Mouse (Mus musculus): ENCODE measurements at regions not wholly inside any gene's neighbourhood (a gene's known extent, or its start where the extent isn't known, plus 50 kb on each side); places are given as distances from the start of the nearest gene placed in this dataset.

DNA sequence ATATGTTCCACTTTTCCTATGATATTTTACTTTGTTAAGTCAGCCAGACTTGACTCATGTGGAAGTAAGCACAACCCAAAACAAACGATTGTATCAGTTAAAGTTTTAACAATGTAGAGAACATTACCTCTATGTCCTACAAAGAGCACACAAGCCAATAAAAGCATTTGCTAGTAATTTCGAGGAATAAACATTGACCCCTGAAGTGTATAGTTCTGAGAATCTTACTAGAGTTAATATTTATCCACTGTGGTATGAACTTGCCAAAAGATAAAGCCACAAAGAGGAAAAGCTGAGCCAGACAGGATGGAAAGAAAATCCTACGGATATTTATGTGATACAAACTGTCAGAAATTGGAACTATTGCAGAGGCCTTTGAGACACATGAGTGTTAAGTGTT is 161.5 kb upstream of the Mbnl1 start:
- DNase-seq (ENCODE audit: low spot score in 2 of 2): no peak

- no peak for DNase-seq (ENCODE audit: low spot score in 2 of 2)
Measured at GRCm38 (mm10) chr3:60320213-60320936, 152.3 kb upstream of the Mbnl1 start.

DNA sequence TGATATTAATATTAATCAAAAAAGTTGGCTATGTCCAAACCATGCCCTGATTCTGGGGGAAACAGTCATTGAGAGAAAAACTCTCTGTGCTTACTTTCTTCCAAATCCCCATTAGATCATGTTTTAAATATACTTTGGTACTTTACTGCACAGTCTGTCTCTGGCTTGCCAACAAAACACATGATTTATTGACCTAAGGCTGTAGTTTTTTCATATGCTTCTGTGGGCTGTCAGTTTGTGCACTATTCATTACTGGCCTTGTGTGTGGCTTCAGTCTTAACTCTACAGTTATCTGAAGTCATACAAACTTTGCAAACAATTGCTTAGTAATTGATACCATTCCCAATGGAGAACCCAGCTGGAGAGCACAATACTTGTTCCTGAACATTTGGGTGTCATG is 149.1 kb upstream of the Mbnl1 start:
- DNase-seq (ENCODE audit: low spot score in 2 of 2): no peak

DNA sequence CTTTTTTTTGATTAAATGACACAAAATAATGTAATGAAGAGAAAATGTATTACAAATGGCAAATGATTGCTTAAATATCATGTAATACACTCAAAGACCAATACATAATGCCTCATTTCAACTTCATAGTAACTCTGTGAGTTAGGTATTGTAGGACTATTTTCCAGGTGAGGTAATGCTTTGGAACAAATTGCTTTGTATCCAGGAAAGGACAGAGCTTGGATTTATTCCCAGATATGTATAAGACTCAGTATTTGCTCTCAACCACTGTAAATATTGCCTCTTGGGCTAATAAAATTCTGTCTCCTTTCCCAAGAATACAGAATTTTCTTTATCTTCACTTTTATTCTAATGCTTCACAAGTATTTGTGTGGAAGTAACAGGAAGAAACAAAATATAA is 148.2 kb upstream of the Mbnl1 start:
- no peak for DNase-seq (ENCODE audit: low spot score in 2 of 2)

DNA sequence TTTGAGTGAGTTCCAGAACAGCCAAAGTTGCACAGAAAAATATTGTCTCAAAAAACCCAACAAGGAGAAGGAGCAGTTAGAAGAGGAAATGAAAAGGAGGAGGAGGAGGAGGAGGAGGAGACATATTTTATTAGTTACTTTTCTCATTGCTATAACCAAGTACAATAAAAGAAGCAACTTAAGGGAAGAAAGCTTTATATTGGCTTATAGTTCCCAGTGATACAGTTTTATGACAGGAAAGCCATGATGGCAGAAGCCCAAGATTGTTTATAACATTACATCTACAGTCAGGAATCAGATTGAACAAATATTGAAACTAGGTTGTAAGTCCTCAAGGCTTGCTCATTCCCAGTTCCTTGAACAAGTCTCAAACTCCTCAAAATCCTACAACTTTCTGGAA is 147.7 kb upstream of the Mbnl1 start:
- DNase-seq (ENCODE audit: low spot score in 2 of 2): no peak

GRCm38 (mm10) chr3:60332460-60332859 is 140.2 kb upstream of the Mbnl1 start:
- no peak for DNase-seq (ENCODE audit: low spot score in 2 of 2)

DNA sequence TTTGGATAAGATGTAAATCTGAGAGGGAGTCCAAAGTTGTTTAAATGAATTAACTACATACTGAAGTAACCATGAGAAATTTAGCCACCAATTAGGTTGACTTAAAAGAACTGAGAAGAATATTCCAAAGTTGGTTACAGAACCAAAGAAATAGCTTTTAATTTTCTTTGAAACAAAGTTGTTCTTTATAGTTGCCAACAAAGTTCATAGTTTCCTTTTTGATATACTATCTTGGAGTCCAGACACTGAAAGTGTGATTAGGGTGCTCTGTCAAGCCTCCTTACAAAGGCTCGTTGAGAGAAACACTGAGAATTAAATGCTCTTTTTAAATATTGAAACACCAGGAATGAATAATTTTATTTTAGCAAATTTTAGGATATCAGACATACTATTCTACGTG is 139.0 kb upstream of the Mbnl1 start:
- DNase-seq (ENCODE audit: low spot score in 2 of 2): no peak

DNA sequence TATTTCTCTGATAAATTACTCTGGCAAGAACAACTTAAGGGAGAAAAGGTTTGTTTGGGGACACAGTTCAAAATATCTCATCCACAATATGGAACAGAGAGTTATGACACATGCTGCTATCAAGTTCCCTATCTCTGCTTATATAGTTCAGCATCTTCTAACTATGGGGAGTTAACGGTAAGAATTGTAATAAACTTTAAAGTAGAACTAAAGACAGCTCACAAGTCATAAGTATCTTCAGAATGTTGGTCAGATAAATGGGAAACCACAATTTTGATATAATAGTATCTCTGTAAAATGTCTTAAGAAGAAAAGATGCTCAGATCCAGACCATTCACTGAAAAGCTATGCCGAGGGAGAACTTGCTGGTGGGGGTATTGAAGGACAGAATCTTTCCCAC is 138.5 kb upstream of the Mbnl1 start:
- no peak for DNase-seq (ENCODE audit: low spot score in 2 of 2)

DNA sequence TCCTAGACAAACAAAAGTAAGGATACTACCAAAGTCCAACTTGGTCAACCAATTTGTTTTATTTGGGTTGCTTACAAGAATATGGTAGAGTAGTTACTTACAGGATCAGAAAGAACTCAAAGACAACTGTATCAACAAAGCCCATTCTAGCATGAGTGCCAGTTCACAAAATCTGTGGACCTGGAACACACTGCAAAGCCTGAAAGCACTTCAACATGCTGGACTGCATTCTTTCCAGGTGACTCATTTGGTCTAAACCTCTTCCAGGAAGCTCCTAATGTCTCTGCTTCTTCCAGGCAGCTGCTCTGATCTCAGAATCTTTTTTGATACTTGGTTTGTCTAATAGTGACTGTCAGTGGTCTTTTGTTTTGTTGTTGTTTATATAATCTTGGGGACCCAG is 126.2 kb upstream of the Mbnl1 start:
- DNase-seq (ENCODE audit: low spot score in 2 of 2): peak in 1 of 2 experiments; percentile 42

DNA sequence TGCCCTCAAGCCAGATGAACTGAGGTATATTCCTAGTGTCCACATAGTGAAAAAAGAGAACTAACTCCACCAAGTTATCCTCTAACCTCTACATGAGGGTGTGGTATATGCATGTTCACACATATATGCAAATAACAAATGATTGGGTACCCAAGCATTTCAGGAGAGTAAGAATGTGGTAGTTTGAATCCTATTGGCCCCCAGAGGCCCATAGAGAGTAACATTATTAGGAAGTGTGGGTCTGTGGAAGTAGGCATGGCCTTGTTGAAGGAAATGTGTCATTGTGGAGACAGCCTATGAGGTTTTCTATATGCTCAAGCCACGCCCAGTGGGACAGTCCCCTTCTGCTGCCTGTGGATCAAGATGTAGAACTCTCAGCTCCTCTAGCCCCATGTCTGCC is 125.6 kb upstream of the Mbnl1 start:
- DNase-seq (ENCODE audit: low spot score in 2 of 2): no peak

DNA sequence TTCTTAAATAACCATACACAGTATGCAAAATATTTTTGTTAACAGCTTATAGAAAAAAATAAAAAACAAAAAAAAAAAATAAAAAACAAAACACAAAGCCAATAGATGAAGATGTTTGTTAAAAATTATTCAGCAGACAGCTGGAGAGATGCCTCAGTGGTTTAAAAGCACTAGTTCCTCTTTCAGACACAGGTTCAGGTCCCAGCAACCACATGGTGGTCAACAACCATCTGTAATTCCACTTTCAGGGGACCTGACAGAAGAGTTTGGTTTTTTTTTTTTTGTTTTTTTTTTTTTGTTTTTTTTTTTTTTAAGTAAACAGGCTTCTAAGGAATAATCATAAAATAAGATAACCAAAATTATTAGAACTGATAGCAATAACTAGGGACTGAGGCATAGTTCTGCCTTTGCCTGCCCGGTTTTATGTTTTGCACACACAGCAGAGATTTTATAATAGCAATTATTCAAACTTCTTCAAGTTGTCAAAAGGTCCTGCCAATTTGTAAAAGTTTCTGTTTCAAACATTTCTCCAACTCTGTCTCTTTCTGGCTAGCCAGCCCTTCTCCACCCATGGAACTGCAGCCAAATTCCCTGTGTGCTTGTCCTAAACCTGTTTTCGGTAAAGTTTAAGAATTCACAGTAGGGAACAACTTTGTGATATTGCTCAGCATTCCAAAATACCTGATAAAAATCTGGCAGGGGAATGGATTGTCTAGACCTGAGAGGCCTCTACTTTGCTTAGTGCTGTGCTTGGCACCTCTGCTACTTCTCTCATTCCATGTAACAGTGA is 101.3 kb upstream of the Mbnl1 start:
- DNase-seq (ENCODE audit: low spot score in 2 of 2): peak; percentile 20 to 50

DNA sequence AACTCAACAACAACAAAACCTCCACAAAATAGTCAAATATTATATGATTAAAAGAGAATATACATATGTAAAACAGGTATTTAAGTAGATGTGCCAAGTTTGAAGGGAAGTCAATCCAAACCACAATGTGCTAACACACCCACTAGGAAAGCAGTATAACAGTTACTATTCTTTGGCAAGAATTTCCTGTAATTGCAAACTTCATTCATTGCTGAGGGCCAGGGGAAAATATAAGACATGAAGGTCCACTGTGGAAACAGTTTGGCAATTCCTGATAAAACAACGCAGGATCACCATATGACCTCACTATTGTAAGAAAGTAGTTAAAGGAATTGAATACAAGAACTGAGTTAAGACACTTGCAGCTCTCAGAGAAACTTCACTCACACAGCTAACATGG is 99.0 kb upstream of the Mbnl1 start:
- DNase-seq (ENCODE audit: low spot score in 2 of 2): no peak

GRCm38 (mm10) chr3:60388593-60388992 is 84.0 kb upstream of the Mbnl1 start:
- no peak for DNase-seq (ENCODE audit: low spot score in 2 of 2)

DNA sequence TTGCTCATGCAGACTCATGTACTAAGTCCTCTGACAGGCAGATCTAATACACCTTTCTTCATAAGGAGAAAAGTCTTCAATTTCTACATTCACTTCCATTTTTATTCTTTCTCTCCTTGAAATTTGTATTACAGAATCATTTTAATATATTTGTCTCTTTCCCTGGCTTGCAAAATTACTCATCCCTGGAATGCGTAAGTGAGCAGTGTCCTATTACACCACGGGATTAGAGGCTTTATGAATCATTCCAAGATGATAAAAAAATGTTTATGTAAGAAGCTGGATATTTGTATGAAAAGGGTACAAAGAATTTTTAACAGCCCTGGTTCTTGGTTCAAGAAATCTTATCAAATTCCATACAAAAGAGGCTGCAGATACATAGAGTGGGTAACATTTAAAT is 83.6 kb upstream of the Mbnl1 start:
- DNase-seq (ENCODE audit: low spot score in 2 of 2): no peak

DNA sequence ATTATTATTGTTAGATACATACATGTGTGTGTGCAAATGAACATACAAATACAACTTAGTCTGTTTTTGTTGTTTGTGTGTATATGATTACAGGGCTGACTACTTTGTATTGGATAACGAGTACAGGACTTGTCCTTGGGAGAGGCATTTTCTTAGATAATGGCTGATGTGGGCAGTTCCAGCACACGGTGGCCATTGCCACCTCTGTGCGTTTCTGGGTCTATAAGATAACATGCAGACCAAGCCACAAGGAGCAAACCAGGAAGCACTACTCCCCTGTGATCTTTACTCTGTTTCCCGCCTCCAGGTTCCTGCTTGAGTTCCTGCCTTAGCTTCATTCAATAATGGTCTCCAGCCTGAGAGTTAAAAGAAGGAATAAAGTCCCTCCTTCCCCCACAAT is 77.3 kb upstream of the Mbnl1 start:
- no peak for DNase-seq (ENCODE audit: low spot score in 2 of 2)

- no peak for DNase-seq (ENCODE audit: low spot score in 2 of 2)
Measured at GRCm38 (mm10) chr3:60396971-60397370, 75.7 kb upstream of the Mbnl1 start.

GRCm38 (mm10) chr3:60398796-60399195 is 73.8 kb upstream of the Mbnl1 start:
- DNase-seq (ENCODE audit: low spot score in 2 of 2): no peak

DNA sequence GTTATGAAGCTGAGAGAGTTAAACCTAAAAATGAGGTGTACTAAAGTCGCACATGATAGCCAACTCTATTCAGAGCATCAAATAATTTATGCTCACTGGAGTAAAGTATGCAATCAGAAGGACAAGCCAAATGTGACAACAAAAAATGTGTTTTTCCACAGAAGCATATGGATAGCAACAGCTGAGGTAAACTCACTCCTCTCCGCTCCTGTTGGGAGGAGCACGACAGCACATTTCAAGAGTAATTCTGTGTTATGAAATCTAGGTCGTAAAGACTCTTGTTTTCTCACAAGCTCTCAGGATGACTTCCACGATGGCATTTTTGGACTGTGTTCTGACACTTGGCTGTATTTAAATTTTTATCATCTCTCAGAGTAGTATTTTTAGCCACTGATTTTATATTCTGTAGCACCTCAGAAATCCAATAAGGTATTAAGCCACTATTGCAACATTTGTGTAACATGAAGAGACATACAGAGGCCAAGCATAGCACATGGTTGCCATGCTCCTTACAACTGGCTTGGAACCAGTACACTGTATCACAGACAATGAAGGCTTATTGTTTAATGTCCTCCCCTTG is 70.3 kb upstream of the Mbnl1 start:
- DNase-seq (ENCODE audit: low spot score in 2 of 2): no peak

DNA sequence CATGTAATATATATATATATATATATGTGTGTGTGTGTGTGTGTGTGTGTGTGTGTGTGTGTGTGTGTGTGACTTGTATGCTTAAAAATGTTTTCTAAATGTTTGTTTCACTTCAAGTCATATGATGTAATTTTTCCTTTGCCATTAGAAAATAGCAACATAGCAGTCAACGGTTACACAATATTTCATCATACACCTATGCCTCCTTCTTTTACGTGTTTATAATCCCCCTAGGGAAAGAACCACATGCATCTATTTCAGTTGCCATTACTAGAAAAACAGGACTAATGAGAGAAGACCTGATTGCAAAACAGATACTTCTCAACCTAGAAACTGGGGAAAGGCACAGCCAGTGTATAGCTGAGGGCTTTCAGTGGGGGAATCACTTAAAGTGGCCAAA is 65.2 kb upstream of the Mbnl1 start:
- no peak for DNase-seq (ENCODE audit: low spot score in 2 of 2)

GRCm38 (mm10) chr3:60407906-60408305 is 64.7 kb upstream of the Mbnl1 start:
- DNase-seq (ENCODE audit: low spot score in 2 of 2): no peak

DNA sequence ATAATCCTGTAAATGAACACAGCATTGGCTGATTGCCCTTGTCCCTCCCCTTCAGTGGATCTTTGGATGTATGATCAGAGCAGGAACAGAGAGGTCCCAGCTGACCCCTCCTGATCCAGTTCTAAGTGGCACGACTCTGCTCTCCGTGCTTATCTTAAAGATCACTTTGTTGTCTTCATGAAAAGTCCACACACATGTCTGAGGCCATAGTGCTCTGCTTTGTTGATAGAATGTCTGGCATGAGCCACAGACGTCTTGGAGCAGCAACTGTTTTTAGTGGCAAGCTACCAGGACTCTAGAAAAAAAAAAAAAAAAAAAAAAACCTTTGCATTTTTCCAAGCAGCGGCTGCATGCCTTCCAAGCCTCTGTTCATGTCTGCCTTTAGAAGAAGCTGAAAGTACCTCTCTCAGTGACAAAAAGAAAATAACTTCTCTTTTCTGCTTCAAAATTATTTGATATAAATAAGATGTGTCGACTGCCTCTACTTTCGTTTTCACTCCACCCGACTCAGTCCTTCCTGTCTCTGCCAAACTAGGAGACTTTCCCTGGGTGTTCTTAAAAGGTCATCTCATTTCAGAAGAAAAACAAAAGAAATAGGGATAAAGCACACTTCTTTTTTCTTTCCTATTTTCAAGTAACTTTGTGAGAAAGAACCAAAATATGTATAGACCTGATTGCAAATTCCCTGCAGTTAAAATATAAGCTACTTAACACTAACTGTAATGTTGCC is 63.9 kb upstream of the Mbnl1 start:
- DNase-seq (ENCODE audit: low spot score in 2 of 2): peak; percentile 25 to 31

- DNase-seq (ENCODE audit: low spot score in 2 of 2): peak in 1 of 2 experiments; percentile 5
Measured at GRCm38 (mm10) chr3:60409283-60409633, 63.4 kb upstream of the Mbnl1 start.
